Mouse (Mus musculus): ENCODE data around the gene Ralbp1. TPM values are rescaled to one million over a fixed set of nuclear protein-coding genes. Genes with fewer than 3 reads are reported as not detected.

Gene Ralbp1
- total RNA-seq (2021): 10 to 100 TPM; 30.7 to 38.1 TPM

DNA sequence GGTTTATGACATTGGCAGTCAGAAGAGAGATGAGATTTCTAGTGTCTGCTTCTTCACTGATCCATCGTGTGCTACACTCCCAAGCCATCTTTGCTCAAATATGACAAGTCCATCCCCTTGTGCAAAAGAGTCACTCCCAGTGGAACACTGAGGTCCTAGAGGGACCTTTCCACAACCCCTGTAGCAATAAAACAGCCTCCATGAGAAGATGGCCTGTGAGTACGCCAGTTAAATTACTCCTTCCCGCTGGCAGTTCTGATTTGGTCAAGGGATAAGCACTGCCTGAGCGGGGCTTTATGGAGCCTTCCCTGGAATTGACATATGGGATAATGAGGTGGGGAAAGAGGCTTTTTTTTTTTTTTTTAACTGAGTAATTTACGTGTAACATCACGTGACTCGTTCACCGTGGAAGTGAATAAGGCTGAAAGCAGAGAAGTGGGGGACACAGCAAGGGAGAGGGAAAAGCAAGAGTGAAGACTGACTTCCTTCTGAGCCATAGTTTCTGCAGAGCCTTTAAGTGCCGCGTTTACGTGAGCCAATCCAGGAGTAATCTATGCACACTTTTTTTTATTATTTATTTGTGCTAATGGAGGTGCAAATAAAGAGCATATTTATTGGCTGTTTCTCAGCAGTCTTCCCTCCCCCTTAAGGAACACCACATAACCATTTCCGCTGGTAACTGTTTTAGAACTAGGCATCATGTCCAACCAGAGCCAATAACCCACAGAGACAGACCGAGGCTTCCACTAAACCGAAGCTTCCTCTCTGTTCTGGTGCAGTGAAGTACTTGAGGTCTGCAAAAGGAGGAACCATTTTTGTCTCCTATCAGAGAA lies at the start of gene Ralbp1:
Gene Ralbp1, minus strand, starts transcription at position 102 of the 833 bp plus-strand sequence.
- intact Hi-C loops (cut with DNase I): loop anchor here (2.0 kb wide), 1 partner anchor 65 kb away; the partner anchor contains the start of gene Twsg1
- peak; percentile 43 to 61 for DNase-seq

DNA sequence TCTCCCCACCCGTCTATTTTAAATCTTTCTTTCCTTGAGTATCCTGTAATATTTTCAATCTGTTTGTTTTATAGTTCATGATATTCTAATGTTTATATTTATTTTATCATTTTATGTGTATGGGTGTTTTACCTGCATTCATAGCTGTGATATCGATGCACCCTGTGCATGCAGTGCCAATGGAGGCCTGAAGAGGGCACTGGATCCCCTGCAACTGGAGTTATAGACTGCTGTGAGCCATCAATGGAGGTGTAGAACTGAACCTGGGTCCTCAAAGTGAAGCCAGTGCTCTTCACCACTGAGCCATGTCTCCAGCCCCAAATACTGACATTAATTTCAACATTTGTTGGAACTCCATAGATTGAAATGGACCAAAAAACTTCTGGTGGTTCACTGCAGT lies 48.1 kb upstream of the Ralbp1 start:
- no peak for DNase-seq
- intact Hi-C loops (cut with DNase I): no loop called here

DNA sequence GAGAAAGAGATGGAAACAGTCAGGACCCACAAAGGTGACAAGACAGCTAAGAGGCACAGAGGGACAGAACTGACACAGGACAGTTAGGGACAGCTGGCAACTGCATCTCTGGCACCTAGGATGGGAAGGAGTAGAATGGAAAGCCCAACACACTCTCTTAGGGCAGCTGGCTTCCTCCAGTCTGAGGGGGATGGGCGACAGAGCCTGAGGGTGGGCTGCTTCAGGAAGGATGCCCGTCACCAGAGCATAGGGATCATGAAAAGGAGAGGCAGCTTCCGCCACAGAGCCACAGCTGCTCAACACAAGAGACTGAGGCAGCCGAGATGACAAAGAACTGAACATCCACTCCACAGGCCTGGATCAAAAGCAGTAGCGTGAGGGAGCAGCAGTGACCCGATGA lies 45.9 kb upstream of the Ralbp1 start:
- no peak for DNase-seq
- intact Hi-C loops (cut with DNase I): no loop called here

DNA sequence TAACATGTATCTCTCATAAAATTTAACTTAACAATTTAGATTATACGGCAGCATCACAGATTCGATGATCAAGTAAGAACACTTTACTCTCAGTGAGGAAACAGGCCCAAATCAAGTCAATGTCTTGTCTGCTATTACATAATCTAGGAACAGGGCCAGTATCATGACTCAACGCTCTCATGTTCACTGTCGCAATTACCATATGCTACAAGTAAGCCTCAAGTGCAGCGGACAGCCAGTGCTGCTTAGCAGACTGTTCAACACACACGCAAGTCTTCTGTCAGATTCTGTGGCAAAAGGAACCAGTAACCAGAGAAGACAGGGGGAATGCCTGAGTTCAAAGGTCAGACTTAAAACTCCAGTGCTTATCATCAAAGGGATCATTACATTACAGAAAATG lies 45.4 kb upstream of the Ralbp1 start:
- intact Hi-C loops (cut with DNase I): no loop called here
- peak; percentile 68 to 76 for DNase-seq

DNA sequence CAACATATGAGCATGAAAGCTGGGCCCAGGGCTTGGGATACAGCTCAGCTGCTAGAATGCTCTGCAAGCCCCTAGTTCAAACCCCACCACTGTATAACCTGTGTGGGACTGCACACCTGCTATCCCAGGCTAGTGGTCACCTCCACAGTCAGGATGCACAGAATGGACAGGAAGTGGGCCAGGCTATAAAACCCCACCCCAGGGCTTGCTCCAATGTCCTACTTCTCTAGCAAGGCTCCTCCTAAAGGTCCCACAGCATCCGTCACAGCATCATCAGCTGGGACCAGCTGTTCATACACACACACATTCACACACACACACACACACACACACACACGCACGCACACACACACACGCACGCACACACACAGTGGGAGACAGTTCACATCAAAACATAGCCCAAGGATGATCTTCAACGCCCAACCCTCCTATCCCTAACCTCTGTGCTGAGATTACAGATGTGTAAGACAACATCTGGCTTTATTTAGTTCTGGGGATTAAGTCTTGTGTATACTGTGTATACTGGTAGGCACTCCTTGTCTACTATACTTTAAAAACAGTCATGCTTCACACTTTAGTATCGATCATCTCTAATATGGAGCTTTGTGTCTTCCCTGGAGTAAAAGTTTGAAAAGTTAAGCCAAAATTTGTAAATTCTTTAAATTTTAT lies 44.7 kb upstream of the Ralbp1 start:
- intact Hi-C loops (cut with DNase I): no loop called here
- peak; percentile 42 to 46 for DNase-seq

DNA sequence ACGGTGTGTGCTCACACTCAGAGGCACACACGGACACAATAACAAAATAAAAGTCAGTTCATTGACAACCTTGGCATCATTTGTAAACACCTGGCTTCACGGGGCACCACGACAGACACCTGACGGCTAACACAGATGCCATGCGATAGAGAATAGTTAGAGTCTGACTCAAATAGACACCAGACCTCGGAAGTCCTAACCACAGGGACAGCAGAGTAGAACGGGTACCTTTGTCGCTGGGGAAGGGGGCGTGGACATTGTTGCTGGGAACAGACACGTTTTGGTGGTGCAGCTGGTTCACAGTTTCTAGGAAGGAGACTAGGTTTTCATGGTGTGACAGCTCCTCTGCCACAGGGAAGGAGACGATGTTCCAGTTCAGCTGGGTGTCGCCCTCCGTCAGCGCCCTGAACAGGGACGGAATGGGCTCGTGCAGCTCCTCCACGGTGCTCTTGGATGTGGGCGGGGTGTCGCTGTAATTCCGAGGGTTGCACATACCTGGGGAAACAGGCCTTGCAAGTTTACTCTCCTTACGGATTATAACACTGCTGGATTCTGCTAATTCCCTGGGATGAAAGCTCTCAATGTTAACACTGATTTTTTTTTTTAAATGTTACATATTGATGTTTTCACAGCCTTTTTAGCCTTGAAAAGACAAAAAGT lies 43.9 kb upstream of the Ralbp1 start:
- intact Hi-C loops (cut with DNase I): no loop called here
- DNase-seq: no peak

DNA sequence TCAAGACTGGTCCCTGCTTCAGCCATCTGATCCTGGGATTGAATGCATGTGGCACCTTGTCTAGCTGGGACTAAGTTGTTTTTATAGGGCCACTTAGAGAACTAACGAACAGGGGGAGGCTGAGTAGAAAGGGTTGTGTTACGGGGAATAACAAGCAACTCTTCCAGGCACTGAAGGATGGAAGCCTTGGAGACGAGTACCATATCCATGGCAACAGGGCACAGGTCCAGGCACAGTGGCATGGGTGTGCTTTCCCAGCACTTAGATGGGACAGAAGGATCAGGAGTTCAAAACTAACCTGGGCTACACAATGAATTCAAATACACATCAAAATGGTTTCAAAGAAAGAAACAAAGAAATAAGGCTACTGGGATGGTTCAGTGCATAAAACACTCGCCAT lies 41.5 kb upstream of the Ralbp1 start:
- no peak for DNase-seq
- intact Hi-C loops (cut with DNase I): no loop called here

DNA sequence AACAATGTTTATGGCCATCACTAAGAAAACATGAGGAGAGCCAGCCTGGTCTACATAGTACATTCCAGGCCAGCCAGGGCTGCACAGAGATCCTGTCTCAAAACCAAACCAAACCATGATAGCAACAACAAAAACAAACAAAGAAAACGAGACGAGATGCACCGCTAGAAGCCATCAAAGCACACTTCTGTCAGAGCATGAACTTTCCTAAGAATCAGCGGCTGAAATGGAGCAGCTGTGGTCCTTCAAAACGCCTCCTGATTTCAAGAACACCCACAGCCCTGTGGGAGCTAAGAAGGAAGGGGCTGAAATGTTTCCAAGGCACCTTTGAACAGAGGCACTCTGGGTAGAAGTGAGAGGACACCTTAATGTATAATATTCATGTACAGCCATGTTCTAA lies 38.6 kb upstream of the Ralbp1 start:
- no peak for DNase-seq
- intact Hi-C loops (cut with DNase I): no loop called here

DNA sequence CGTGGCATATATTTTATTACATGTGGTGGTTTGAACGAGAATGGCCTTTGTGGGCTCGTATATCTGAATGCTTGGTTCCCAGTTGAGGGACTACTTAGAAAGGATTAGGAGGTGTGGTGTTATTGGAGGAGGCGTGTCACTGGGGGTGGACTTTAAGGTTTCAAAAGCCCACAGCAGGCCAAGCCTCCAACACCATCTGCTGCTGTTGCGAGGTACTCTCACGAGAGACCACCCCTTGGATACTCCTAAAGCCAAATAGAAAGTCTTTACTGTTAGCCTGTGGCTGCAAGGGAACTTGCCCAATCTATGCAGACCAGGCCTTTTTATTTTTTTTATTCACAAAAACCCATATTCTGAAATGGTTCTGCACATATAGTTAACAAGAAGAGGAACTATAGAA lies 36.4 kb upstream of the Ralbp1 start:
- intact Hi-C loops (cut with DNase I): no loop called here
- no peak for DNase-seq

DNA sequence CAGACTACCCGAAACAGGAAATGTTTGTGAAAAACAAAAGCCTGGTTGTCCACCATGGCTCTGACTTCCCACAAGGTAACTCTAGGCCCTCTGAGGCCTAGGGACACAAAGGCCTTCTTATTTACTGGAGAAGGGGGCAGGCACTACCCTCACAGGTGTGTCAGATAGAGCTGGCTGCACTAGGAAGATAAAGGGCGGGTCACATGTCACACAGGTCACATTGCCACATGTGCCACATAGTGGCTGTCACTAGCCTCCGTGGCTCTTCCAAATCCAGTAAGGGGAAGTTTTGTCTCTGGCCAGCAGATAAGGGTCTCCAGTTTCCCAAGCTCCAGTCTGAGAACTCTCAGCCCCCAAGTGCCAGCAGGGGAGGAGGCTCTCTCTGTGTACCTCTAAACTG lies 33.6 kb upstream of the Ralbp1 start:
- DNase-seq: no peak
- intact Hi-C loops (cut with DNase I): no loop called here

DNA sequence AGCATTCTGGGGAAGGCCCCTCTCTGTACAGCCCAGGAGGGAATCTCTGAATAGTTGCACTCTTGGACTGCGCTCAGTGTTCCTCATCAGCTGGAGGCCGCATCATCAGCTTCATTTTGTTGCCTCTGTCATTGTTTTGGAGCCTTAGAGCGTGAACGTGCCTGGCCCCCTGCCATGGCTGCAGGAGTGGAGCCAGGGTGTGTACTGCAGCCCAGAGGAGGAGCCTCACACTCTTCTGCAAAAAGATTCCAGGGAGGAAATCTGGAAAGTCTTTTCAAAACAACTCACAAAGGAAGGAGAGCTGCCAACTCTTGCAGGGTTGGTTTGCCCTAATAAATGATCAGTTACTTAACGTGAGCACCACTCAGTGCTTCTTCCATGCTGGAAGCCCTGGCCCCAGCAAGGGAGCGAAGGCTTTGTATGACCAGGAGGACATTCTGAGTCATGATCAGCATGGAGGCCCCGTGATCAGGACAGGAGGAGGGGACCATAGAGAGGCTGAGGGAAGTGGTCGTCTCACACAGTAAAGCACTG lies 30.6 kb upstream of the Ralbp1 start:
- DNase-seq: peak; percentile 94 to 95
- intact Hi-C loops (cut with DNase I): no loop called here

DNA sequence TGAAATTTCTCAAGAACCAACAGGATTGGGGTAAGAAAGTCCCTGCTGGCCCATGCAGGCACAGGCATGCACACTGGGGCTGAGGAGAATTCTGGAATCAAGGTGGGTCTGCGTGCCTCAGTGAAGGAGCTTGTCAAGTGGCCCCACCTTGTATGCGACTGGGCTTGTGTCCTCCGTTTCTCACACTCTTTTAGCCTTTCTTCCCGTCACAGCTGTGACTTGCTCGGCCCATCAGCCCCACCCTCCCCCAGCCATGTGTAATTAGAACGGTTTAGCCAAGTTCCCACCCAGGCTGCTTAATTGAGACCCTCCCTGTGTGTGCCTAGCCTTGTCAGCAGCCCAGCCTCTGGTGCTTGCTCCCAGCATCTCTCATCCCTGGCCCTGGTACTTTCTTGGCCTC lies 28.5 kb upstream of the Ralbp1 start:
- intact Hi-C loops (cut with DNase I): no loop called here
- DNase-seq: no peak

DNA sequence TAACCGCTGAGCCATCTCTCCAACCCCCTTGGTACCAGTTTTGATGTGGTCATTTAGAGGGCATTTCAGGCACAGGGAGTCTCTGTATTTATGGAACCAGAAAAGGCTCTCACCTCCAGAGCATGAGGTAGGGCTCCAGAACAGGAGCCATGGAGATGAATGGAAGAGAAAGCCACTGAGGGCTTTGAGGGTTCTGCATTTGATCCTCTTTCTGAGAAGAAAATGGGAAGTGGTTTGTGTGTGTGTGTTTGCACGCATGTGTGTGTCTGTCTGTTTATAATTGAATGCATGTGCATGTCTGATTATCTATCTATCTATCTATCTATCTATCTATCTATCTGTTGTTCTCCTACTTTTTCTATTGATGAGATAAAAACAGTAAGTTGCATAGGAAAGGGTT lies 26.6 kb upstream of the Ralbp1 start:
- DNase-seq: no peak
- intact Hi-C loops (cut with DNase I): no loop called here

DNA sequence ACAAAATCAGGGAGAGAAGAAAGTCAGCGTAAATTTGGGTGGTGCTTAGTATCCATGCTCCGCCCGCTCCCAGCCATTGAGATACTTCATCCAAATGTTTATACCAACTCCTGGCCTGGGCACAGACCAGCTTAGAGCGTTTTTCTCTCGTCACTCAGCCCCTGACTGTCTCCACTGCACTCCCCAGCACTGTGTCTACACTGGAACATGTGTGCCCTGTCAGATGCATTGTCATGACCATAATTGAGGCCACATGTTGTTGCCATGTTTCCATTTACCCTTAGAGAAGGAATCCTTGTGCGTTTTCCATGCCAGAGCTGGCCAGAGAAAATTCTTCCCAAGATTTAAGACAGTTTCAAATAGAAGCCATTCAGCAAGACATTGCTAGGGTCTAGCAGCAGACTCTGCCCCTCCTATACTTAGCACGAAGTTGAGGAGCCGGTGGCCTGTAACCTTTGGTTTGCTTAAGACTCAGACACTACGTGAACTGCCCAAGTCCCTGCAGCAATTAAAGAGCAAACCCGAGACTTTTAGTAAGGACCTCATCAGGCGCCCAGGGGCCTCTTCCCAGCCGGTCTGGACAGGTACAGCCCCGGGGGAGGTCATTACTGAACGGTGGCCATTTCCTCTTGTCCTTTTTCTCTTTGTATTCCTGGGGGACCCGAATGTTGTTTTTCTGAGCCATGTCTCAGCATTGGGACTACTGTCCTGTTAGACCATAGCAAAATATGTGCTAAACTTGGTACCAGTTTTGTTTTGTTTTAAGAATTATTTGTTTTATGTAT lies 25.9 kb upstream of the Ralbp1 start:
- intact Hi-C loops (cut with DNase I): no loop called here
- no peak for DNase-seq

DNA sequence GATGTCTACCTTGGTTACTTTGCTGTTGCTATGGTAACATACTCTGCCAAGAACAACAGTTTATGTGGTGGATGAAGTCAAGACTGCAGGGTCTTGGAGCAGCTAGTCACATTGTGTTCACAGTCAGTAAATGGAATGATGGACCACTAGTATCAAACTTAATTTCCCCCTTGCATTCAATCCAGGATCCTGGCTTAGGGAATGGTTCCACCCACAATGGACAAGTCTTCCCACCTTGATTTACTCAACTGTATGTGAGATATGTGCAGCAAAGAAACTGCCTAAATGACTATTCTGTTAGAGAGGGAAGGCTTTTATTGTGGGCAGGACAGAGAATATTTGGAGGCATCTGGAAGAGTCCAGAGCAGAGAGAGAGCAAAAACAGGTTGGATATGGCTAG lies 22.7 kb upstream of the Ralbp1 start:
- no peak for DNase-seq
- intact Hi-C loops (cut with DNase I): no loop called here

DNA sequence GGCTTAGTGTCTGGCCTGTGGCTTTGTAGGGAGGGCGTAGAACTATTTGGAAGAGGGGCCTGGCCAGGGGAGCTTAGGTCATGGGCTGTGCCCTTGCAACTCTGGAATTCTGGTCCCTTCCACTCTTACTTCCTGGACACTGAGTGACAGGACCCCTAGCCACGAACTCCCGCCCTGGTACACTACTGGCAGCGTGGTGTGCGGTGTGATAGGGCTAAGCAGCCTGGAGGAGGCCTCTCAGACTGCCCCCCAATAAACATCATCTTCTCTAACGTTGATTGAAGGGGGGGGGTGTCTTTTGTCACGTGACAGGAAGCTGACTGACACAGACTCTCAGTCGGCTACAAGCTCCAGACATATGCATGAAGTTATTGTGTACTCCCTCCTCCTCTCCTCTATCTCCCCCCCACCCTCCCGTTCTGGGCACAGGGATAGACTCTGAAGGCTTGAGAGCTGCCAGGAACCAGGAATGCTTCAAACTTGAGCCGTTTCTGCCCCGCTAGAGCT lies 21.4 kb upstream of the Ralbp1 start:
- DNase-seq: peak; percentile 19 to 44
- intact Hi-C loops (cut with DNase I): no loop called here

DNA sequence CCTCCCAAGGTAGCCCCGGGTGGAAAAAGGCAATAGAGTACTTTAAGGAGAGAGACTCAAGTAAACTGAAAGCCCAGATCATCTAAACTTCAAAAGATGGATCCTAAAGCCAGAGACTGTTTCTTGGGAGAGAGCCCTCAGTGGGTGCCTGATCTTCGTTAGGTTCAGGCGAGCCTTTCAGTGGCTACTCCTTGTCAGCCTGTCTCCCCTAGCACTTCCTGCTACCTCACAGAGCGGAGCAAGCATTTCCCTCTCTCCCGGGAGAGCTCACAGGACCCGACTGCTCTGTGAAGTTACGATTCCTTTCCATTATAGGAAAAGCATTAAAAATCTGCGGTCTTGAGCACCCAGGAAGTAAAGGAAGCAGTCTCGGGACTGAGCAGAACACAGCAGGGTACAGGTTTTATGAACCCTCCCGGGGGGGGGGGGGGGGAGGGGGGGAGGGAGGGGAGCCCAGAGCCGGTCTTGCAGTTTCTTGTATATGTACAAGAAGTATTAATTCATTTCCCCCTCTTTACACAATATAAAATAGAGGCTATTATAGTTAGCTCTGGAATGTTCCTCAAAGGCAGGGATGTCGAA lies 20.8 kb upstream of the Ralbp1 start:
- DNase-seq: no peak
- intact Hi-C loops (cut with DNase I): no loop called here

DNA sequence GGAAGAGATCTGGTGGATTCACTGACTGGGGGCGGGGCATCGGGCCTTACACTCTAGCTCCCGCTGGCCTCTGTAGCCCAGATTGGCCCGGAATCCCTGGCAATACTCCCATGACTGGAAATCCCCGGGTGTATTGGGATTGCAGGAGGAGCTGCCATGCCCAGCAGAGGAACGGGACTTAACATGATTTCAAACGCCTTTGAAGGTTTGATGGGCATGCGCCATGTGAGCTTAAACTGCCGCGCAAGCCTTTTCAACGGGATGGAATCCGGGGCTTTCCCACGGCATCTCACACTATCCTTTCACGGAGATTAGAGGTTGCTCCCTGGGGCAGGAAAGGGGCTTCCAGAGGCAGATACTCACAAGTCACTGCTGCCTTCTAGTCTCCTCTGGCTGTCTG lies 19.6 kb upstream of the Ralbp1 start:
- no peak for DNase-seq

DNA sequence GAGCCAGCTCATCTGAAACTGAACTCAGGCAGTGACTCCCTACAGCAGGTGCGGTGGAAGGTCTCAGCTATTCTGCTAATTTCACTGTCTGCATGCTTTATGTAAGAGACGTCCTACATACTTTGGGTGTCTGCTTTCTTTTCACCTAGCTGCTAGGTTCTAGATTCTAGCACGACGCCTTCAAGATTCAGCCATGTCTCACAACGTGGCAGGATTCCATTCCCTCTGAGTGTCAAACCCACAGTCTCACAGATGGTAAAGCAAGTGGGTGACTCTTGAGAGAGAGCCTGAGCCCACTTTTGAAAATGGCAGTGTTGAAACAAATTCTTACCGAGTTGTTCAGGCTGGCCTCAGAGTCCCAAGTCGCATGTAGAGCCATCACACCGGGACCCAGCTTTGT lies 18.2 kb upstream of the Ralbp1 start:
- intact Hi-C loops (cut with DNase I): no loop called here
- DNase-seq: no peak

More for the DNA sequence above, 19.6 kb upstream of the Ralbp1 start:
- intact Hi-C loops (cut with DNase I): no loop called here

DNA sequence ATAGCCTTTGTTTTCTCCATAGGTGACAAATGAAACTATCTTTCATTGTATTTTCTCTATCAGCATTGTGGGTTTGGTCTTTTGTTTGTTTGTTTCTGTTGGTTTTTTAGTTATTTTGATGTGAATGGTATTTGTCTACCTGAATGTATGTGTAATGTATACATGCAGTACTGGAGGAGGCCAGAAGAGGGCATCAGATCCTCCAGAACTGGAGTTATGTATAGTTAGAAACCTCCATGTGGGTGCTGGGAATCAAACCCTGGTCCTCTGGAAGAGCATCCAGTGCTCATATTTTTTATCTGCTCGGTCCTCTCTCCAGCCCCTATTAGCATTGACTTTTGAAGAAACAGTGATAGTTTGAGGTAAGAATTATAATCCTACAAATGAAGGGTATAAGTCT lies 17.4 kb upstream of the Ralbp1 start:
- no peak for DNase-seq
- intact Hi-C loops (cut with DNase I): no loop called here

Data from heart, postnatal 10 days (tissue).